Mouse (Mus musculus) embryonic facial prominence, embryonic 14.5 days (tissue): ENCODE measurements around the gene Ociad1. TPM values are rescaled to one million over a fixed set of nuclear protein-coding genes. Genes with fewer than 3 reads are reported as not detected.

Experiments
- polyA plus RNA-seq: library from polyadenylated mRNA; unstranded; fragments of >200 nt; fragmentation: Nextera tagmentation; extraction: Ambion mirVana; gene quantifications from 2 replicates; pipeline ENCODE4 v1.2.1, GENCODE M21; 2014

Ociad1 gene
- polyA plus RNA-seq, 1 experiment from 2014 or later: 145 TPM

Other genes with a start within 250 kb of the Ociad1 start
- 24.8 and 26.8 TPM in 2 replicates for gene Fryl, start 36.2 kb upstream of the Ociad1 start, polyA plus RNA-seq
- 10.7 and 11.2 TPM in 2 replicates for gene Ociad2, start 48.2 kb downstream of the Ociad1 start, polyA plus RNA-seq
- 0.90 and 1.9 TPM in 2 replicates for gene Cwh43, start 113.3 kb downstream of the Ociad1 start, polyA plus RNA-seq
- 25.7 and 26.4 TPM in 2 replicates for gene Dcun1d4, start 188.2 kb downstream of the Ociad1 start, polyA plus RNA-seq